Mouse (Mus musculus): ENCODE results near the gene Mapt. TPM values are rescaled to one million over a fixed set of nuclear protein-coding genes. Genes with fewer than 3 reads are reported as not detected.

Gene Mapt
- polyA plus RNA-seq, 1 experiment from 2014 or later = 10.3 TPM

GRCm38 (mm10) chr11:104281501-104281900 lies 50.3 kb downstream of the Mapt start:
- Histone ChIP-seq H3K4me1 (ENCODE audit: insufficient read depth, low read length) (no peaks in the 10 kb centered on the region), H3K27me3 (ENCODE audit: insufficient read depth, low read length) (no peaks in the 10 kb centered on the region), H3K9me3 (ENCODE audit: low read length) (no peaks in the 10 kb centered on the region), H3K4me3 (ENCODE audit: low read length) (no peak overlapping the region), H3K4me2 (replicated peaks; ENCODE audit: low read depth, low read length) (no peak overlapping the region), H3K36me3 (ENCODE audit: insufficient read depth, low read length) (no peaks in the 10 kb centered on the region), H3K27ac (ENCODE audit: low read length) (no peak overlapping the region), H3K9ac (replicated peaks; ENCODE audit: low read length) (no peak overlapping the region)
- WGBS = 82% methylated on average over 5 of the region's 5 CpGs
- ATAC-seq (ENCODE audit: low FRiP score, low TSS enrichment) = no peak

- ATAC-seq (ENCODE audit: low FRiP score, low TSS enrichment) = no peak
- WGBS = 94% methylated on average over 18 of the region's 18 CpGs
These were observed 55.9 kb downstream of the Mapt start for GRCm38 (mm10) chr11:104287113-104287512.

GRCm38 (mm10) chr11:104288835-104289198 lies 57.6 kb downstream of the Mapt start:
- H3K27ac ChIP-seq (ENCODE audit: low read length) = peak overlapping the region; percentile 48

More at GRCm38 (mm10) chr11:104287113-104287512, 55.9 kb downstream of the Mapt start:
- no peak overlapping the region for H3K27ac ChIP-seq (ENCODE audit: low read length)
- H3K4me3 ChIP-seq (ENCODE audit: low read length) = no peak overlapping the region
- H3K4me1 ChIP-seq (ENCODE audit: insufficient read depth, low read length) = peaks cover 6% of the 10 kb centered on the region; the same call in 1 of the 2 replicates
- H3K9me3 ChIP-seq (ENCODE audit: low read length) = no peaks in the 10 kb centered on the region
- H3K9ac ChIP-seq (replicated peaks; ENCODE audit: low read length) = no peak overlapping the region
- H3K27me3 ChIP-seq (ENCODE audit: insufficient read depth, low read length) = no peaks in the 10 kb centered on the region
- H3K4me2 ChIP-seq (replicated peaks; ENCODE audit: low read depth, low read length) = no peak overlapping the region
- H3K36me3 ChIP-seq (ENCODE audit: insufficient read depth, low read length) = no peaks in the 10 kb centered on the region

GRCm38 (mm10) chr11:104289199-104290031 lies 58.2 kb downstream of the Mapt start:
- H3K27ac ChIP-seq (ENCODE audit: low read length) = peak overlapping the region; percentile 48
- no peaks in the 10 kb centered on the region for H3K9me3 ChIP-seq (ENCODE audit: low read length)
- peak; percentile 69 for ATAC-seq (ENCODE audit: low FRiP score, low TSS enrichment)
- peaks cover 6% of the 10 kb centered on the region; the same call in 1 of the 2 replicates for H3K4me1 ChIP-seq (ENCODE audit: insufficient read depth, low read length)
- no peak overlapping the region for H3K4me3 ChIP-seq (ENCODE audit: low read length)
- no peaks in the 10 kb centered on the region for H3K27me3 ChIP-seq (ENCODE audit: insufficient read depth, low read length)
- no peak overlapping the region for H3K4me2 ChIP-seq (replicated peaks; ENCODE audit: low read depth, low read length)
- H3K36me3 ChIP-seq (ENCODE audit: insufficient read depth, low read length) = no peaks in the 10 kb centered on the region
- no peak overlapping the region for H3K9ac ChIP-seq (replicated peaks; ENCODE audit: low read length)
- WGBS = 17% methylated on average over 13 of the region's 13 CpGs

More at GRCm38 (mm10) chr11:104288835-104289198, 57.6 kb downstream of the Mapt start:
- Histone ChIP-seq H3K4me2 (replicated peaks; ENCODE audit: low read depth, low read length) (no peak overlapping the region), H3K9me3 (ENCODE audit: low read length) (no peaks in the 10 kb centered on the region), H3K36me3 (ENCODE audit: insufficient read depth, low read length) (no peaks in the 10 kb centered on the region), H3K27me3 (ENCODE audit: insufficient read depth, low read length) (no peaks in the 10 kb centered on the region), H3K4me1 (ENCODE audit: insufficient read depth, low read length) (peaks cover 6% of the 10 kb centered on the region; the same call in 1 of the 2 replicates), H3K4me3 (ENCODE audit: low read length) (no peak overlapping the region), H3K9ac (replicated peaks; ENCODE audit: low read length) (no peak overlapping the region)
- WGBS = 35% methylated on average over 6 of the region's 6 CpGs
- ATAC-seq (ENCODE audit: low FRiP score, low TSS enrichment) = peak; percentile 46

GRCm38 (mm10) chr11:104292443-104293220 lies 61.4 kb downstream of the Mapt start:
- Histone ChIP-seq H3K4me3 (ENCODE audit: low read length) (no peak overlapping the region), H3K36me3 (ENCODE audit: insufficient read depth, low read length) (no peaks in the 10 kb centered on the region), H3K9me3 (ENCODE audit: low read length) (no peaks in the 10 kb centered on the region), H3K27ac (ENCODE audit: low read length) (no peak overlapping the region), H3K9ac (replicated peaks; ENCODE audit: low read length) (no peak overlapping the region), H3K4me1 (ENCODE audit: insufficient read depth, low read length) (peaks cover 12% of the 10 kb centered on the region), H3K27me3 (ENCODE audit: insufficient read depth, low read length) (no peaks in the 10 kb centered on the region), H3K4me2 (replicated peaks; ENCODE audit: low read depth, low read length) (no peak overlapping the region)
- ATAC-seq (ENCODE audit: low FRiP score, low TSS enrichment) = no peak
- 88% methylated on average over 7 of the region's 7 CpGs for WGBS

GRCm38 (mm10) chr11:104293241-104293640 lies 62.1 kb downstream of the Mapt start:
- Histone ChIP-seq H3K4me2 (replicated peaks; ENCODE audit: low read depth, low read length) (no peak overlapping the region), H3K27ac (ENCODE audit: low read length) (no peak overlapping the region), H3K36me3 (ENCODE audit: insufficient read depth, low read length) (no peaks in the 10 kb centered on the region), H3K9ac (replicated peaks; ENCODE audit: low read length) (no peak overlapping the region), H3K27me3 (ENCODE audit: insufficient read depth, low read length) (no peaks in the 10 kb centered on the region), H3K4me1 (ENCODE audit: insufficient read depth, low read length) (peaks cover 12% of the 10 kb centered on the region), H3K4me3 (ENCODE audit: low read length) (no peak overlapping the region), H3K9me3 (ENCODE audit: low read length) (no peaks in the 10 kb centered on the region)
- ATAC-seq (ENCODE audit: low FRiP score, low TSS enrichment) = no peak
- WGBS = 55% methylated on average over 9 of the region's 9 CpGs

GRCm38 (mm10) chr11:104295145-104295544 lies 64.0 kb downstream of the Mapt start:
- peaks cover 7% of the 10 kb centered on the region for H3K4me1 ChIP-seq (ENCODE audit: insufficient read depth, low read length)
- 49% methylated on average over 5 of the region's 5 CpGs for WGBS
- H3K27ac ChIP-seq (ENCODE audit: low read length) = no peak overlapping the region
- H3K9ac ChIP-seq (replicated peaks; ENCODE audit: low read length) = no peak overlapping the region
- ATAC-seq (ENCODE audit: low FRiP score, low TSS enrichment) = no peak
- no peaks in the 10 kb centered on the region for H3K9me3 ChIP-seq (ENCODE audit: low read length)
- no peaks in the 10 kb centered on the region for H3K27me3 ChIP-seq (ENCODE audit: insufficient read depth, low read length)
- no peak overlapping the region for H3K4me3 ChIP-seq (ENCODE audit: low read length)
- H3K36me3 ChIP-seq (ENCODE audit: insufficient read depth, low read length) = no peaks in the 10 kb centered on the region
- no peak overlapping the region for H3K4me2 ChIP-seq (replicated peaks; ENCODE audit: low read depth, low read length)

- H3K9ac ChIP-seq (replicated peaks; ENCODE audit: low read length) = no peak overlapping the region
- no peak overlapping the region for H3K4me3 ChIP-seq (ENCODE audit: low read length)
- peaks cover 7% of the 10 kb centered on the region for H3K4me1 ChIP-seq (ENCODE audit: insufficient read depth, low read length)
- 0 out of 2 replicates have a peak, but pooled peaks have one; percentile 62 for ATAC-seq (ENCODE audit: low FRiP score, low TSS enrichment)
- H3K36me3 ChIP-seq (ENCODE audit: insufficient read depth, low read length) = no peaks in the 10 kb centered on the region
- WGBS = 11% methylated on average over 6 of the region's 6 CpGs
- no peak overlapping the region for H3K4me2 ChIP-seq (replicated peaks; ENCODE audit: low read depth, low read length)
- H3K27me3 ChIP-seq (ENCODE audit: insufficient read depth, low read length) = no peaks in the 10 kb centered on the region
- H3K9me3 ChIP-seq (ENCODE audit: low read length) = no peaks in the 10 kb centered on the region
- H3K27ac ChIP-seq (ENCODE audit: low read length) = no peak overlapping the region
These were observed 64.5 kb downstream of the Mapt start for GRCm38 (mm10) chr11:104295656-104296055.

- no peak overlapping the region for H3K27ac ChIP-seq (ENCODE audit: low read length)
- no peak overlapping the region for H3K9ac ChIP-seq (replicated peaks; ENCODE audit: low read length)
- peaks cover 7% of the 10 kb centered on the region for H3K4me1 ChIP-seq (ENCODE audit: insufficient read depth, low read length)
- no peaks in the 10 kb centered on the region for H3K9me3 ChIP-seq (ENCODE audit: low read length)
- H3K36me3 ChIP-seq (ENCODE audit: insufficient read depth, low read length) = no peaks in the 10 kb centered on the region
- no peak overlapping the region for H3K4me3 ChIP-seq (ENCODE audit: low read length)
- no peak for ATAC-seq (ENCODE audit: low FRiP score, low TSS enrichment)
- H3K27me3 ChIP-seq (ENCODE audit: insufficient read depth, low read length) = no peaks in the 10 kb centered on the region
- H3K4me2 ChIP-seq (replicated peaks; ENCODE audit: low read depth, low read length) = no peak overlapping the region
- WGBS = 83% methylated on average over 3 of the region's 3 CpGs
These were observed 66.5 kb downstream of the Mapt start for GRCm38 (mm10) chr11:104297671-104298070.
